Mouse (Mus musculus): ENCODE results near the gene Rin3.
A peak's percentile ranks its signal among the peaks of the same experiment; 100 is the strongest.
"Not testable (repeated sequence)": the region's sequence is repeated elsewhere in the genome, so short reads cannot be mapped to it uniquely, and the experiment has no call there.

Gene Rin3

DNA sequence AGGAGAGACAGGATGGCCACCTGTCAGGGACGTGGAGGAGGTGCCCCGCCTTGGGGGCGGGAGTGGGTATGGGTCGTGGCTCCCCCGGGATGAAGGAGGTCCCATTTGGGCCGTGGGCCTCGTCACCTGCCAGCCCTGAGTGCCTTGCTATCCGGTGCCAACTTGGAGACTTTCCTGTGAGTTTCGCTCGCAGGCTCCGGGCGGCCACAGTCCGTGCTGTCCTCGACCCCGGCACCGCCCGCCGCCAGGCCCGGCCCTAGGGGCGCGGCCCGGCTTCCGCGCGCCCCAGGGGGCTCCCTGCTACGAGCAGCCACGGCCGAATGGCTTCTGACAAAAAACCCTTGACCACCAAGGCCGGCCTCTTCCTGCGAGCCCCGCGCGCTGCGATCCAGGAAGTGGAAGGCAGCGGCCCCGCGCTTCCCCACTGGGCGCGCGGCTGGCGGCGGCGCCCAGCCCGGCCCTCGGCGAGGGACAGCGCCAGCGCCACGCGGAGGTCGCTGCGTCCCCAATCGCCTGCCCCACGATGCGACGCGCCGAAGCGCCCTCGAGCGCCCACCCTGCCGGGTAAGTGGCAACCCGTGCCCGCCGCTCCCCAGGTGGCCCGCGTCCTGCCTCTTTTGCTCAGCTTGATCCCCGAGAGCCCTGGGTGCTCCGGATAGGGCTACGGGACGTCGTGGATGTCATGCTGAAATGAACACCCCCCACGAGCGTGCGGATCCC is at the start of gene Rin3:
TSS of gene Rin3 (plus strand) at position 286 of the 720 bp plus-strand sequence.
- peak; percentile 54 for DNase-seq (ENCODE audit: extremely low spot score)

DNA sequence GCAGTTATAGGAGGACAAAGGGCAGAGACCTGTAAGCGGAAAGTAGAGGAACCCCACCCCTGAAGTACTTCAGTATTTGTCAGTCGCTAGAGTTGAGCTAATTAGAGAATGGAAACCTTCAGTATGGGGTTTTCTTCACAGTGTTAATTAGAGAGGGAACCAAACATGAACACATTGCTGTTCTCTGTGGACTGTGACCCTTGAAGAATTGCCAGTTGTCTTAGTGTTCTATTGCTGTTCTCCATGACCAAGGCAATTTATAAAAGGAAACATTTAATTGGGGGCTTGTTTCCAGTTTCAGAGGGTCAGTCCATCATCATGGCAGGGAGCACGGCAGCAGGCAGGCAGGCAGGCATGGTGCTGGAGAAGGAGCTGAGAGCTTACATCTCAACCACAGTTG is 47.3 kb upstream of the Rin3 start:
- DNase-seq (ENCODE audit: extremely low spot score): no peak

DNA sequence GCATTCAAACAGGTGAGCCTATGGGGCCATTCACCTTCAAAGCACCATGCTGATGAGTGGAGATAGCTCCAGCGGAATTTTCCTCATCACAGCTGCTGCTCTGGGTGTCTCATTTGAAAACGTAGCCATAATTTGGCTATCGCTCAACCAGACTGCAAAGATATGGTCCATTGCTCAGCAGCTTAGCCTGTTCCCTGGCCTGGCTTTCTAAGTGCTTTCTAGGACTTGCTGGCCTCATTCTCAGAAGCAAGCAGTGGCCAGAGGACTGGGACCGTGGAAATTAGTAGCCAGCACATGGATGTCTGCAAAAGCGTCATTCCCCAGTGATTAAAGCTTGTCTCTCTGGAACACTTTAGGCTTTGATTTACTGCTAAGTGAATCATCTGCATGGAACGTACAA is 46.5 kb upstream of the Rin3 start:
- DNase-seq (ENCODE audit: extremely low spot score): no peak

DNA sequence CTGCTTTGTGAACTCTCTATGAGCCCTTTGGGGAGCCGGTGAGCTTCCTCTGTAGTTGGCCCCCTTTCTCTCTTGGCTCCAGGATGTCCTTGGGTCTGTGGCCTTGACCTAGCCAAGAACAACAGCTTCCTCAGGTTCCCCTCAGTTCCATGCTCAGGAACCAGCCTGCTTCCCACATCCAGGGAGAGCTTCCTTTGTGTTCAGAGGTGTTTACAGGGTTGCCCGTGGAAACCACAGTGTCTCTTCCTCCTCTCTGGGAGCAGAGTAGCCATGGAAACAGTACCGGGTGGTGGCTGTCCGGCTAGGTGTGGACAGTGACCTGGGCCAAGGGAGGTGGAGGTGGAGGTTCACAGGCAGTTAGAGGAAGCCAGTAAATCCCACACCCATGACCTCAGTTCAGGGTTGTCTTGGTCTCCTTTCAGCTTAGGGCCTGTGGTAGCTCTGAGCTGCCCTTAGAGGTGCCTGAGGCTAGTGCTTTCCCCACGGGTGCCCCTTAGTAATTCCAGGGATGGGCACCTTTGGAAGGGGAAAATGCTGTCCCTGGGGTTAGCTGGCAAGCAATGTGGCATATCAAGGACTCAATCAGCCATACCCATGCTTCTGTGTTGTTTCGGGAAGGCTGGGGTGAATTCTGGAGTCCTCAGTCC is 40.6 kb upstream of the Rin3 start:
- DNase-seq (ENCODE audit: extremely low spot score): peak; percentile 10

DNA sequence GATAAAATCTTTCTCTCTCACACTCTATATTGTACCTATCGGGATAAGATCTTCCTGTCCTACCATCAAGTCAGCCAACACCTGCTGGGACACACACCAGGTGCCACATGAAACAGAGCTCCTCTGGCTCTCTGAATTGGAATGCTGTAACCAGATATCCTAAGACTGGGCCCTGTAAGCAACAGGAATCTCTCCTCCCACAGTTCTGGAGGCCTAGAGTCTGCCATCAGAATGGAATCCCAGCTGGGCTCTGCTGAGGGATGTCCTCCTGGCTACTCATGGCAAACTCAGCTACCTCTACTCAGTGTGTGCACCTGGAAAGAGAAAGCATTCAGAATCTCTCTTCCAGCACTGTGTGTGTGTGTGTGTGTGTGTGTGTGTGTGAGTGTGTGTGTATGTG is 38.9 kb upstream of the Rin3 start:
- peak; percentile 25 for DNase-seq (ENCODE audit: extremely low spot score)

DNA sequence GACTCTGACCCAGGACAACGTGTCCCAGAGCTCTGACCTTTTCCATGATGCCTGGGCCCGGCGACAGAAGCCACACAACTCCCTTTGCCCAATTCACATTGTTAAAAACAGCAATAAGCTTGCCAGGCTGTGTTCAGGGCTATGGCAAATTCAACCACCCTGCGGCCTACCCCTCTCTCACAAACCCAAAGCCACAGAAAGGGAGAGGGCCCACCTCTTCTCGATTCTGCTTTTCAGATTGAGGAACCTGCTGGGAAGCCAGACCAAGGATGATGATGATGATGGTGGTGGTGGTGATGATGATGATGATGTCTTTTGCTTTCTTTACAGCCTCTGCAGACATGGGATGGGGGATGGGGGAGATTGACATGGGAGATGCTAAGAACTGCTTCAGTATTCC is 36.6 kb upstream of the Rin3 start:
- no peak for DNase-seq (ENCODE audit: extremely low spot score)

DNA sequence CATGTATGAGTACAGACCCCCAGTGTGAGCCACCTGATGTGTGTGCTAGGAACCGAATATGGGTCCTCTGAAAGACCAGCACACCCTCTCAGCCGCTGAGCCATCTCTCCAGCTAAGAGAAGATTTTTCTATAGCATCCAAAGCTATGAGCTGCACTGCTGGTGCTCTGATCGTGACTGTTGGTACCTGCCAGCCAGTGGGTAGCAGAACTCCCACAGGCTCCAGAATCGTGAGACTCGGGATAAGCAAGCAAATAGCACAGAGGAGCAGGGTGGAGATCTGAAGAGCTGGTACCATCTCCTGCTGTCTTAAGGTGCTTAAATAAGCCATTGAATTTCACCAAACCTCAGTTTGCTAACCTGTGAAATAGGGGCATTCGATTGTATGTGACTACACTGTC is 34.7 kb upstream of the Rin3 start:
- no peak for DNase-seq (ENCODE audit: extremely low spot score)

DNA sequence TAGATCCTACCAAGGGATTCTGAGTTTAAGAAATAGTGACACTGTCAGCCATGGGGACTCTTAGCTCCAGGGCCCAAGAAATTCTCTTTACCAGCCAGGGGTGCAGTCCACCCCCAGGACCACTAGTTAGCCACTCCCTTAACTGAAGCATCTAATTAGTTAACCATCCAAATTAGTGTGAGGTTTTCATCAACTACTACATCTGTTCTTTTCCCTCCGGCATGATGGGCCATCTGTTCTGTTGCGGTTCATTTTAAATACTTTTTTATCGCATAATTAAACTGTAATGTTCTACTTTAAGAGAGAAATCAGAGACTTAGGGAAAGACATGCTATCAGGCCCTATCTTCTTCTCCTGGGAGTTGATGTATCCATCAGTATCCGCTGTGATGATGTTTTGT is 32.5 kb upstream of the Rin3 start:
- DNase-seq (ENCODE audit: extremely low spot score): no peak

DNA sequence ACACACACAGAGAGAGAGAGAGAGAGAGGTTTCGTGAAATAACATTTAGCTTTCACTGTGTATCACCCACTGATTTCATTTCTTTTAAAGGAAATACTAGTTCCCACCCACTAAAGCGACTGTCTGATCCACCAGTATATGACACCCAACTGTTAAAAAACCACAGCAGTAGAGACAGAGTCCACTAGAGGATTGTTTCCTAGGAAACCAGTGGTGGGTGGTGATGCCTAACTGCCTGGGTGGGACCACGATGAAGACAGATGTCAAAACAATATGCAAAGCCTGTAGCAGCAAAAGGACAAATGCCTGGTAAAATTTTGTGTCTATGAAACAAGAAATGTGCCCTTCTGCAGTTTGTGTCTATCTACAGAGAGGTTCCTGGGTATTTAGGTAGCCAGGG is 31.8 kb upstream of the Rin3 start:
- no peak for DNase-seq (ENCODE audit: extremely low spot score)

DNA sequence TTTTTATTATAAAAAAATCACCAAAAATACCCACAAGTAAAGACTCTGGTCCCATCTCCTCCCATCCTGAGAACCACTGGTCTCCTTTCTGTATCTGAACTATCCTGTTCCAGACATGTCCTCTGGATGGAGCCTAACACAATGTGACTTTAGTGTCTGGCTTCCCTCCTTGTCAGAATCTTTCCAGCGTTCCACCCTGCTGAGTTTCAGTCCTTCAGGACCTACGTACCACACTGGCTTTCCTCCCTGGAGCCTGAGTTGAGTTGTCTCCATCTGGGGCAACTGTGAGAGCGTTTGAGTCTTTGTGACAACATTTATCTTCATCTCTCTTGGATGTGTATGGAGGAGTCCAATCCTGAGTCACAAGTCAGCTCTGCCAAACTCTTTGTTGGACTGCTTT is 30.9 kb upstream of the Rin3 start:
- DNase-seq (ENCODE audit: extremely low spot score): no peak

DNA sequence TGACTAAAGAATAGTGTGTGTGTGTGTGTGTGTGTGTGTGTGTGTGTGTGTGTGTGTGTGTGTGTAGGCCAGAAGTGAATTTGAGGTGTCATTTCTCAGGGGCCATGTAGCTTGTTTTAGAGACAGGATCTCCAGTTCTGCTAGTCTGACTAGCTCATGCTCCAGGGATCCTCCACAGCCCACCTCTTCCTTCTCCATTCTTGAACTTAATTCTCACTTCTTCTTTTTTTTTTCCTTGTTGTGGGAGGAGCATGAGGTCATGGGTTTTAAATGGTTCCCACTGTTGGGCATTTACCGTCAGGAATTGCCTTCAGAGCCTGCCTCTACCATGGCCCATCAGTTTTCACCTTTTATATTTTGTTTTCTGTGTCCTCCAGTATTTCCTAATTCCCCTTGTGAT is 30.3 kb upstream of the Rin3 start:
- DNase-seq (ENCODE audit: extremely low spot score): no peak

DNA sequence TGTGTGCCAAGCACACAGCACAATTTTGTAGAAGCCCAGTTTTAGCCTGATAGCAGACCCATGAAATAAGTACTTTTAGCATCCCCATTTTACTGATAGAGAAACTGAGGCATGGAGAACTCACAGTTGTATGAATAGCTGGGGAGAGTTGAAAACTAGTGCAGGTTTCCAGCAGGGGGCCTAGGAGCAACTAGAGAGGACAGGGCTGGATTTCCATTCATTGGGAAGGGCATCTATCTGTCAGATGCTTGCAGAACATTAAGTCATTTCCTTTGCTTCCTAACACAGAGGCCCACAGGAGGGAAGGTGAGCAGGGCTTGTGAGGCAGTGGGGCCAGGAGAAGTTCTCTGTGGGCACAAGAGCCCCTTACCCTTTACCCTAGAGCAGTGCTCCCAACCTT is 27.8 kb upstream of the Rin3 start:
- no peak for DNase-seq (ENCODE audit: extremely low spot score)

DNA sequence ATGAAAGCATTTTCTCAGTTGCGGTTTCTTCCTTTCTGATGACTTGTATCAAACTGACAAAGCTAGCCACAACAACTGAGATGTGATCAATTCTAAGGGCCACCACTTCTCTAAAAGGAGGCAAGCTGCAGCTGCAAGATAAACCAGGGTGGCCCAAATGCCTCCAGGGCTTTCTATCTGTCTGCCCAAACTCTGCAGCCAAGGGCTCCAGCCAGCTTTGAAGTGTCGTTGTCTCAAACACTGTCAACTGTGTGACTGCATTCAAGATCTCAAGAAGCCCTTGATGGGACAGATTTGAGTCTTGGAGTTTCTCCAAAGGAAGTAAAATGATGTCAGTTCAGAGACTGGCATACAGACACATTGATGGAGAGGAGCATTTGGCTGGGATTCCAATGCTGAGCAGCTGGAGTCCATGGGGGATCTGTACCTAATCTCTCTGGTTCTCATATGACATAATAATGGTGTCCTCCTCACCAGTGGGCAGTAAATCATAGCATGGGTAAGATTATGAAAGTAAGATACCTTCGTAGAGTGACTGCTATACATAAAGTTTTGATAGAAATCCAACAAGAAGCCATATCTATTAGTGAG is 24.2 kb upstream of the Rin3 start:
- DNase-seq (ENCODE audit: extremely low spot score): no peak

DNA sequence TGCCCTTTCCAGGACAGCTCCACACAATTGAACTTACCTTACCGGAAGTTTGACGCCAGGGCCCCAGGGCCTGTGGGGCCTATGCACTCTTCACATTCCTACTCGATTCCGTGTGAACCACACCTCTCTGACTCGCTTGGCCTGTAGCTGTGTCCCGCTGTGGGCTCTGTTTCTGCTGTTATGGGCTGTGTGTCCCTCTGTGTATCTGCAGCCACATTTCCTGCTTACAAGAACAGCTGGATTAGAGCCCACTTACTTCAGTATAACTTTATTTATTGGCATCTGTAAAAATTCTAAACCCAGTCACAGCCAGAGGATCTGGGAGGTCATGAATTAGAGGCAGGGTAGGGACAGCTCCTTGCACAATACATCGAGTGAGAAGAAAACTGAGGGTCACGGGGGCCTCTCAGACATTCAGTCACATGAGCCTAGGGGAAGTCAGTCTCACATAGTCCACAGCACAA is 20.9 kb upstream of the Rin3 start:
- peak; percentile 38 for DNase-seq (ENCODE audit: extremely low spot score)

DNA sequence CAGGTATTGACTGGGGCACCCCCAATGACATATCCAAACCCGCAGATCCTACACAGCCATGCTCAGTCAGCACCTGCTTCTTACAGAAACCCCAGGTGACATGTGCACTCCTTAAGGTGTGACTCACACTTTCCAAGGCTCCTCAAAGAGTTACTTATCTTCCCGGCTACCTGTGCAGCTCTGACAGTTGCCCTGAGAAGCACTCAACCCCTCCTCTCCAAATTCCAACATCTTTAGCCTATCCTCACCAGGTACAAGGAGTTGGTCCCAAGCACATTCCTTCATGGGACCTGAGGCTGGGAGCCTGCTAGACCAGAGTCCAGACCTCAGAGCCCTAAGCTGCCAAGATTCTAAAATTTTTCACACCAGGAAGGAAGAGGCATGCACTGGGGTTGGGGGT is 20.0 kb upstream of the Rin3 start:
- no peak for DNase-seq (ENCODE audit: extremely low spot score)

DNA sequence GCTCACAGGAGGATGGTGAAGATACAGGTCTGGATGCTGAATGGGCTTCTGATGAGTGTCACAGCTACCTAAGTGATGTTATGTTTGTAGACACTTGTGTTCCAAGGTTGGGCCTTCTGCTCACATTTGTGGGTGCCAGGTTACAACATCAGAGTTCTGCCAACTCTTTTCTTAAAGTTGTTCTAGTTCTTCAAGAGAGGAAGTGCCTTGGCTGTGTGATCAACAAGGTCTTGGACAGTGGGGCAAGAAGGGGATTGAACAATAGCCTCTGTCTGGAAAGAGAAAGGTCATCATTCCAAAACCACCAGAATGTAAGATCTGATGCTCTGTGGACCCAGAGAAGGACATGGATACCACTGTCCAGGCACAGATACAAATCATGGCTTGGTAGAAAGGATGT is 19.6 kb upstream of the Rin3 start:
- DNase-seq (ENCODE audit: extremely low spot score): no peak

DNA sequence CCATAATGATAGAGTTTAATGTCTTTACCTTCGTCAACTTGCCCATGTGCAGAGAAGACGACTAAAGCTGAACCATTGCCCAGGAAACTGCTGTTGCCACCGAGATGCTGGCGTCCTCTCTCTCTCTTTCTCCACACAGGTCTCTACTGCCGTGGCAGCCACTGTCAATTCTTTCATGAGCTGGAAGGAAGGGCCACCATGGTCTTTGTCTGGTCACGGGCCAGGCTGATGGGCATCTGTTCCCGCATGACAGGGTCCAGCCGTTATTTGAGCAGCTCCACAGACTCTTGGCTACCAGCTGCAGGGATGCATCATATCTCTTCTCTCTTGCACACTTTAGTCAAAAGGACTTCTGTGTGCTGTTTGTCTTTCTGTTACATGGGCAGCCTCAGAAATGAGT is 16.4 kb upstream of the Rin3 start:
- DNase-seq (ENCODE audit: extremely low spot score): no peak

DNA sequence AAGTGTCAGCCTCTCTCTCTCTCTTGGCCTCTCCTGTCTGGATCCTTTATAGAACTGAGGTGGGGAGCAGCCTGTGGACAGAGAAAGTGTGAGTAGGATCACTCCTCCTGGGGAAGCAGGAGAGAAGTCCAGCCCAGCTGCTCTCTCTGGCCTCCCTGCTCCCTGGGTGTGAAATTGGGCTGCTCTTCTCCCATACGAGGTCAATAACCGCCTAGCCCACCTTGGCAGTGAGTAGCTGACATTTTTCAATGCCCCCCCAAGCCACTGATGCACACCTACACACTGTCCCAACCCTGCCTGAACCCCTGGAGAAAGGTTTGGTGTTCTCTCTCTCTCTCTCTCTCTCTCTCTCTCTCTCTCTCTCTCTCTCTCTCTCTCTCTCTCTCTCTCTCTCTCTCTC is 13.7 kb upstream of the Rin3 start:
- no peak for DNase-seq (ENCODE audit: extremely low spot score)

DNA sequence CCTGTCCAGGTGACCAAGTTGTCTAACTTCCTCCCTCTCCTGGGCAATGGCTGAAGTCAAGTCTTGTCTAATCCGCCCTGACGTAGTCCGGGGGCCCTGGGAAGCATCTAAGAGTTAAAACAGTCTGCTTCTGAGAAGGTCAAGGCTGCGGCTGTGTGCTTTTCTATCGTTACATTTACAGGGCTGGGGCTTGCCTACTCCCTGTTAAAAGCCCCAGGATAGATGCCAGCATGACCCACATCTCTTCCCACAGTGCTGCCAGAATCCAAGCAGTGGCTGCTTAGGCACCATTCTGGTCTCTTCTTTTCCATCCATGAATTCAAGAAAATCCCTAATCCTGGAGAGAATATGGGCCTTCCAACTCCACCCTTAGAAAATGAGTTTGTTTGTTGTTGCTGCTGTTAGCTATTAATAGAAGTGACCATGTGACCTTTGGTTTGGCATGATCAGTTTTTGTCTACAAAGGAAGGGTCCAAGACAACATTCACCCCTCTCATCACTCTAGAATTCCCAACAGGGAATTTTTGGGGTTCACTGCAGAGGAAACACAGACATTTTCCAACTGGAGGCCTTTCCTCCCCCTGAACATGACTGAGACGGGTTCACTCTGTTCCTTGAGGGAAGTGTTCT is 12.0 kb upstream of the Rin3 start:
- DNase-seq (ENCODE audit: extremely low spot score): no peak

DNA sequence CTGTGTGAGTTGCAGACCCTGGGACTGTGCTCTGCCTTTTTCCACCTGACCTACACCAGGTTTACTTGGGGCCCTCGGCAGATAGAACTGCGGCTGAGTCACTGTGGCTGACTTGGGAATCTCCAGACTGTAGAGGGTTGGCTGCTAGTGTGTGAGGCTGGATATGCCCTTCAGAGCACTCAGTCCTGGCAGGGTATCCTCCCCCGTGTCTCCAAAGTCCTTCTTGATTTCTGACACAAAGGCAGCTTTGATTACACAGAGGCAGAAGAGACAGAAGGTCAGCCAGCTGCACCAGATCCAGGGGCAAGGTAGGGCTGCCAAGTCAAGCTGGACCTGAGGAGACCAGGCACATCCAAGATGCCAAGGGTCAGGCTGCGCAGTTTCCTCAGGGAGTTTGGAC is 11.4 kb upstream of the Rin3 start:
- DNase-seq (ENCODE audit: extremely low spot score): no peak

DNA sequence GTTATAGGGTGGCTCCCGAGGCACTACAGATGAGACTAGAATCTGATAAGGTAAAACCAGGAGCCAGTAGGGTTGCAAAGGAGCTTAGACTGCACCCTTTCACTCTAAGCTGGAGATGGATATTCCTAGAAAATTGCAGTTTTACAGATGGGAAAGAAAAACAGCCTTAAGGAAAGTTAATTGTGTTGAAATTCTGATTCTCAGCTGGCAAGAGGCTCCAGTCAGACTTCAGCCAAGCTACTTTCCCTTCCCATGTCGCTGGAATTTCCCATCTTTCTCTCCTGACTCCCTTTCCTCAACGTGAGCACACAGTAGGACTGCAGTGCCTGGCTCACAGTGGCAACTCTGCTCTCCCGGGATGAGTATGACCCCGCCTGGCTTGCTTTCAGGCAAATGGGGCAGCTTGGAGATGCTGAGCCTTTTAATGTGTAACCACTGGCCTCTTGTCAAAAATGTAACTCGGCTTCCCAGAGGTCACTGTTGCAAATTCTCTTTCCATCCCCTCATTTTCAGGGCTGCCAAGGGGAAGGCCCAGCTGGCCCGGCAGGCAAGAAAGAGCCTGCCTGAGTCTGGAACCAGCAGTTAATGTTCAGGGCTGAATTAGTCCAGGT is 6.9 kb upstream of the Rin3 start:
- no peak for DNase-seq (ENCODE audit: extremely low spot score)

DNA sequence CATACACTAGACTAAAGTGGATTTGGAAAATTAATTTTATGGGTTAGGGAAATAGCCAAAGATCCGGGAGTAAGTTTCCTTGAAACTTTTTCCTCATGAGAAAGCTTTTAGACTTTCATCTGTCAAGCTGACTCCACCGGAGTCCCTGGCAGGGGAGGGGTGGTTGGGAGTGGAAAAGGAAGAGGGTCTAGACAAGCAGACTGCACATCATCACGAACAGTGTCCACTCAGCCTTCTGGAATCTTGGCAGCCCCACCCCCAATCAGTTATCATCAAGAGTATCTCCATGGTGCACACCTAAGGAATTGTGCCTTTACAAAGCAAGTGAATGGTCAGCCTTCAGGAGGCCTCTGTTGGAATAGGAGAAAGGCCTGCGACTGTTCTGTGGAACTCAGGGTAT is 2.6 kb upstream of the Rin3 start:
- not testable (repeated sequence) for DNase-seq (ENCODE audit: extremely low spot score)
